Mouse (Mus musculus): ENCODE data around the gene Dmpk. TPM values are rescaled to one million over a fixed set of nuclear protein-coding genes. Genes with fewer than 3 reads are reported as not detected.

Dmpk gene
- polyA plus RNA-seq, 1 experiment from 2014 or later: 12.4 TPM

GRCm38 (mm10) chr7:19053136-19053532 is 30.5 kb upstream of the Dmpk start:
- Histone ChIP-seq H3K9ac (ENCODE audit: low read length) (no peak overlapping the region), H3K36me3 (ENCODE audit: control insufficient read depth, insufficient read depth, low read length) (peaks cover 18% of the 10 kb centered on the region), H3K27me3 (ENCODE audit: control insufficient read depth, insufficient read depth, low read length) (no peaks in the 10 kb centered on the region), H3K27ac (ENCODE audit: low read depth, low read length) (no peak overlapping the region), H3K9me3 (ENCODE audit: control insufficient read depth, low read length) (no peaks in the 10 kb centered on the region), H3K4me3 (ENCODE audit: low read depth, low read length) (no peak overlapping the region), H3K4me2 (ENCODE audit: low read depth, low read length, severe bottlenecking) (no peak overlapping the region), H3K4me1 (replicated peaks; ENCODE audit: control insufficient read depth, insufficient read depth, low read length) (no peaks in the 10 kb centered on the region)
- DNase-seq (ENCODE audit: low spot score) (no peak), ATAC-seq (replicated peaks; ENCODE audit: low FRiP score) (no peak)
- 90% methylated on average over 7 of the region's 7 CpGs for WGBS

- Histone ChIP-seq H3K27me3 (ENCODE audit: control insufficient read depth, insufficient read depth, low read length) (no peaks in the 10 kb centered on the region), H3K9me3 (ENCODE audit: control insufficient read depth, low read length) (no peaks in the 10 kb centered on the region), H3K36me3 (ENCODE audit: control insufficient read depth, insufficient read depth, low read length) (peaks cover 14% of the 10 kb centered on the region; the same call in 1 of the 2 replicates), H3K27ac (ENCODE audit: low read depth, low read length) (no peak within 1 kb of the TSS), H3K4me3 (ENCODE audit: low read depth, low read length) (no peak within 1 kb of the TSS; the same call in none of the 2 replicates), H3K4me1 (replicated peaks; ENCODE audit: control insufficient read depth, insufficient read depth, low read length) (no peaks in the 10 kb centered on the region), H3K4me2 (ENCODE audit: low read depth, low read length, severe bottlenecking) (peak within 1 kb of the TSS; percentile 44; the same call in 1 of the 2 replicates), H3K9ac (ENCODE audit: low read length) (peak within 1 kb of the TSS; percentile 29)
- ATAC-seq (replicated peaks; ENCODE audit: low FRiP score): peak; percentile 76
- peak; percentile 88 for DNase-seq (ENCODE audit: low spot score)
- 25% methylated on average over 33 of the region's 33 CpGs for WGBS
These were observed 29.4 kb upstream of the Dmpk start, which contains the start of gene Rsph6a for GRCm38 (mm10) chr7:19054047-19054776. Gene Rsph6a (plus strand): TSS chr7:19054690.

- Histone ChIP-seq H3K9ac (ENCODE audit: low read length) (peak overlapping the region; percentile 29), H3K27ac (ENCODE audit: low read depth, low read length) (no peak overlapping the region), H3K27me3 (ENCODE audit: control insufficient read depth, insufficient read depth, low read length) (no peaks in the 10 kb centered on the region), H3K36me3 (ENCODE audit: control insufficient read depth, insufficient read depth, low read length) (peaks cover 10% of the 10 kb centered on the region; the same call in 1 of the 2 replicates), H3K4me2 (ENCODE audit: low read depth, low read length, severe bottlenecking) (peak overlapping the region; percentile 44; the same call in 1 of the 2 replicates), H3K4me3 (ENCODE audit: low read depth, low read length) (no peak overlapping the region; the same call in 1 of the 2 replicates), H3K9me3 (ENCODE audit: control insufficient read depth, low read length) (no peaks in the 10 kb centered on the region), H3K4me1 (replicated peaks; ENCODE audit: control insufficient read depth, insufficient read depth, low read length) (no peaks in the 10 kb centered on the region)
- ATAC-seq (replicated peaks; ENCODE audit: low FRiP score) (no peak), DNase-seq (ENCODE audit: low spot score) (no peak)
- 55% methylated on average over 9 of the region's 9 CpGs for WGBS
These were observed 28.9 kb upstream of the Dmpk start for GRCm38 (mm10) chr7:19054777-19055076.

GRCm38 (mm10) chr7:19055108-19055507 is 28.5 kb upstream of the Dmpk start:
- ATAC-seq (replicated peaks; ENCODE audit: low FRiP score) (no peak), DNase-seq (ENCODE audit: low spot score) (no peak)
- H3K4me2 ChIP-seq (ENCODE audit: low read depth, low read length, severe bottlenecking): no peak overlapping the region
- H3K4me1 ChIP-seq (replicated peaks; ENCODE audit: control insufficient read depth, insufficient read depth, low read length): no peaks in the 10 kb centered on the region
- H3K4me3 ChIP-seq (ENCODE audit: low read depth, low read length): no peak overlapping the region
- no peak overlapping the region for H3K27ac ChIP-seq (ENCODE audit: low read depth, low read length)
- 88% methylated on average over 8 of the region's 8 CpGs for WGBS
- H3K9ac ChIP-seq (ENCODE audit: low read length): no peak overlapping the region
- H3K9me3 ChIP-seq (ENCODE audit: control insufficient read depth, low read length): no peaks in the 10 kb centered on the region
- H3K36me3 ChIP-seq (ENCODE audit: control insufficient read depth, insufficient read depth, low read length): peaks cover 8% of the 10 kb centered on the region; the same call in 1 of the 2 replicates
- H3K27me3 ChIP-seq (ENCODE audit: control insufficient read depth, insufficient read depth, low read length): no peaks in the 10 kb centered on the region

GRCm38 (mm10) chr7:19057405-19057804 is 26.2 kb upstream of the Dmpk start:
- Histone ChIP-seq H3K4me3 (ENCODE audit: low read depth, low read length) (no peak overlapping the region), H3K4me2 (ENCODE audit: low read depth, low read length, severe bottlenecking) (no peak overlapping the region), H3K4me1 (replicated peaks; ENCODE audit: control insufficient read depth, insufficient read depth, low read length) (no peaks in the 10 kb centered on the region), H3K27ac (ENCODE audit: low read depth, low read length) (no peak overlapping the region), H3K27me3 (ENCODE audit: control insufficient read depth, insufficient read depth, low read length) (no peaks in the 10 kb centered on the region), H3K9ac (ENCODE audit: low read length) (no peak overlapping the region), H3K9me3 (ENCODE audit: control insufficient read depth, low read length) (no peaks in the 10 kb centered on the region), H3K36me3 (ENCODE audit: control insufficient read depth, insufficient read depth, low read length) (no peaks in the 10 kb centered on the region)
- no peak for ATAC-seq (replicated peaks; ENCODE audit: low FRiP score)
- WGBS: 94% methylated on average over 10 of the region's 10 CpGs
- no peak for DNase-seq (ENCODE audit: low spot score)

GRCm38 (mm10) chr7:19065896-19066295 is 17.8 kb upstream of the Dmpk start:
- 60% methylated on average over 13 of the region's 13 CpGs for WGBS
- ATAC-seq (replicated peaks; ENCODE audit: low FRiP score) (no peak), DNase-seq (ENCODE audit: low spot score) (no peak)
- Histone ChIP-seq H3K4me1 (replicated peaks; ENCODE audit: control insufficient read depth, insufficient read depth, low read length) (no peaks in the 10 kb centered on the region), H3K9ac (ENCODE audit: low read length) (no peak overlapping the region), H3K27ac (ENCODE audit: low read depth, low read length) (no peak overlapping the region), H3K4me3 (ENCODE audit: low read depth, low read length) (no peak overlapping the region), H3K36me3 (ENCODE audit: control insufficient read depth, insufficient read depth, low read length) (no peaks in the 10 kb centered on the region), H3K9me3 (ENCODE audit: control insufficient read depth, low read length) (no peaks in the 10 kb centered on the region), H3K27me3 (ENCODE audit: control insufficient read depth, insufficient read depth, low read length) (peaks cover 20% of the 10 kb centered on the region), H3K4me2 (ENCODE audit: low read depth, low read length, severe bottlenecking) (no peak overlapping the region)

- WGBS: 53% methylated on average over 14 of the region's 14 CpGs
- Histone ChIP-seq H3K9ac (ENCODE audit: low read length) (no peak overlapping the region), H3K27me3 (ENCODE audit: control insufficient read depth, insufficient read depth, low read length) (peaks cover 20% of the 10 kb centered on the region), H3K4me2 (ENCODE audit: low read depth, low read length, severe bottlenecking) (no peak overlapping the region), H3K4me1 (replicated peaks; ENCODE audit: control insufficient read depth, insufficient read depth, low read length) (no peaks in the 10 kb centered on the region), H3K9me3 (ENCODE audit: control insufficient read depth, low read length) (no peaks in the 10 kb centered on the region), H3K27ac (ENCODE audit: low read depth, low read length) (no peak overlapping the region), H3K36me3 (ENCODE audit: control insufficient read depth, insufficient read depth, low read length) (no peaks in the 10 kb centered on the region), H3K4me3 (ENCODE audit: low read depth, low read length) (no peak overlapping the region)
- ATAC-seq (replicated peaks; ENCODE audit: low FRiP score): no peak
- DNase-seq (ENCODE audit: low spot score): no peak
These were observed 16.6 kb upstream of the Dmpk start for GRCm38 (mm10) chr7:19067063-19067462.

GRCm38 (mm10) chr7:19067935-19068334 is 15.7 kb upstream of the Dmpk start:
- H3K27ac ChIP-seq (ENCODE audit: low read depth, low read length): no peak overlapping the region
- H3K4me2 ChIP-seq (ENCODE audit: low read depth, low read length, severe bottlenecking): no peak overlapping the region
- H3K27me3 ChIP-seq (ENCODE audit: control insufficient read depth, insufficient read depth, low read length): peaks cover 20% of the 10 kb centered on the region
- H3K9me3 ChIP-seq (ENCODE audit: control insufficient read depth, low read length): no peaks in the 10 kb centered on the region
- no peak overlapping the region for H3K9ac ChIP-seq (ENCODE audit: low read length)
- H3K4me1 ChIP-seq (replicated peaks; ENCODE audit: control insufficient read depth, insufficient read depth, low read length): no peaks in the 10 kb centered on the region
- ATAC-seq (replicated peaks; ENCODE audit: low FRiP score) (no peak), DNase-seq (ENCODE audit: low spot score) (peak; percentile 50)
- H3K4me3 ChIP-seq (ENCODE audit: low read depth, low read length): no peak overlapping the region
- WGBS: 69% methylated on average over 13 of the region's 14 CpGs
- H3K36me3 ChIP-seq (ENCODE audit: control insufficient read depth, insufficient read depth, low read length): no peaks in the 10 kb centered on the region

GRCm38 (mm10) chr7:19068707-19069106 is 14.9 kb upstream of the Dmpk start:
- H3K27me3 ChIP-seq (ENCODE audit: control insufficient read depth, insufficient read depth, low read length): peaks cover 20% of the 10 kb centered on the region
- no peaks in the 10 kb centered on the region for H3K9me3 ChIP-seq (ENCODE audit: control insufficient read depth, low read length)
- ATAC-seq (replicated peaks; ENCODE audit: low FRiP score): no peak
- no peak overlapping the region for H3K9ac ChIP-seq (ENCODE audit: low read length)
- peak; percentile 85 for DNase-seq (ENCODE audit: low spot score)
- H3K4me3 ChIP-seq (ENCODE audit: low read depth, low read length): no peak overlapping the region
- no peaks in the 10 kb centered on the region for H3K4me1 ChIP-seq (replicated peaks; ENCODE audit: control insufficient read depth, insufficient read depth, low read length)
- H3K36me3 ChIP-seq (ENCODE audit: control insufficient read depth, insufficient read depth, low read length): no peaks in the 10 kb centered on the region
- 2% methylated on average over 2 of the region's 2 CpGs for WGBS
- no peak overlapping the region for H3K4me2 ChIP-seq (ENCODE audit: low read depth, low read length, severe bottlenecking)
- no peak overlapping the region for H3K27ac ChIP-seq (ENCODE audit: low read depth, low read length)
